Mouse (Mus musculus): ENCODE results near the gene Tmem151b. TPM values are rescaled to one million over a fixed set of nuclear protein-coding genes. Genes with fewer than 3 reads are reported as not detected.

Tmem151b gene
- polyA plus RNA-seq, 1 experiment from 2014 or later, result 33.9 TPM

DNA sequence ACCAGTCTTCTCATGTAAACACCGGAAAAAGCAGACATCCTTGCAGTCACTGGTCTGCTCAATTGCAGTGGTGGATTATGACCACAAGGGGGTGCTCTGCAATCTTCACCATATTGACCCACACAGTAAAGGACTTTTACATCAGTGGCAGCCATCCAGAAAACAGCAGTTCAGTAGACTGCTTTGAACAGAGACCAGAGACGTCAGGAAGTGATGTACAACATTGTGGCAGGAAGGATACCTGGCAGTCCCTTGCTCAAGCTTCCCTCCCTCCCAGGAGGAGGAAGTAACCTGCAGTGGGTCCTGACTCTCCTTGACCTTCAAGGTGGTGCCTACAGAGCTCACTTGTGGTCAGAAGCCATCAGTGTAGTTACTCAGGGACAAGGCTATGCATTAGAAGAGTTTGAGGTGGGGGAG is 32.1 kb upstream of the Tmem151b start:
- no peak overlapping the region for H3K4me2 ChIP-seq
- peaks cover 18% of the 10 kb centered on the region; the same call in 1 of the 2 replicates for H3K4me1 ChIP-seq
- no peaks in the 10 kb centered on the region for H3K36me3 ChIP-seq (replicated peaks)
- H3K4me3 ChIP-seq, result no peak overlapping the region
- H3K27ac ChIP-seq, result no peak overlapping the region
- no peaks in the 10 kb centered on the region for H3K9me3 ChIP-seq
- no peak for ATAC-seq (replicated peaks)
- 26% methylated on average over 2 of the region's 2 CpGs for WGBS
- no peaks in the 10 kb centered on the region for H3K27me3 ChIP-seq (replicated peaks)
- H3K9ac ChIP-seq, result no peak overlapping the region

DNA sequence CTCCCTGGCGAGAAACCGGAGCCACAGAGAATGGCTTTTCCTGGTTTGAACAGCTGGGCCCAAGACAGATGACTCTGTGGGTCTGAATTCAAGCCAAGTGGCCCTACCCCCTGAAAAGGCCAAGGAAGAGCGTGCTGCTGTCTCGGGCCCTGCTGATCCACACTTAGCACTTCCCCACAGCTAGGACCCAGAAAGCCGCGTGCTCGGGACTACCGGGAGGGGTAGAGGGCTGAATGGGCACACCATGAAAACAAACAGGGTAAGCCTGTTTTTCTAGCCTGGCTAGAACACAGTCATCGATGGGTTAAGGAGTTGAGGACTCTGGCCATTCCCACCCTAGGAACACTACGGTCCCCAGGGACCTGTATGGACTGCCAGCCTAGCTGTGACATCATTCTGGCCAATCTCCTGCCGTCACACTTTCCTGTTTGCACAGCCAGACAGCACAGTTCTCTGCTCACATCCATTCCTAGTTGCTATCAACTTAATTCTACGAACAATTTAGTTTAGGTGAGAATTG is 31.5 kb upstream of the Tmem151b start:
- Histone ChIP-seq H3K4me1 (peaks cover 18% of the 10 kb centered on the region; the same call in 1 of the 2 replicates), H3K4me3 (no peak overlapping the region), H3K36me3 (replicated peaks) (no peaks in the 10 kb centered on the region), H3K4me2 (no peak overlapping the region), H3K9me3 (no peaks in the 10 kb centered on the region), H3K9ac (no peak overlapping the region), H3K27me3 (replicated peaks) (no peaks in the 10 kb centered on the region), H3K27ac (0 out of 2 replicates have a peak overlapping the region, but pooled peaks have one; percentile 7)
- 44% methylated on average over 12 of the region's 12 CpGs for WGBS
- no peak for ATAC-seq (replicated peaks)

DNA sequence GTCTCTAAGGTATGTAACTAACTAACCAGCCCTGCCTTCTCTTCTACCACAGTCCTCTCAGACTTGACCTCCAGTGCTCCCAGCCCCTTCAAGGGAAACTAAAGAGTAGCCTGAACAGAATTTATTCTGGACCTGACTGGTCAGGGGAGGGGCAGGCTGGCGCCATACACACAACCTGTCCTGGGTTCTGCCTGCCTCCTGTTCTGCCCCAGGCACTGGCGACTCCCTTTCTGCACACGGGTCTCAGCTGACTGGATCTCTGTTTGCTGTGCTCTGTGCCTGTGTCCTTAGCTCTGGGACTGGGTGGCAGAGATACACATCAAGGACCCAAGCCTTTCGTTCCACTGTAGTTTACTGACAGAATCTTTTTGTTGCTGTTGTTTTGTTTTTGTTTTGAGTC is 30.1 kb upstream of the Tmem151b start:
- Histone ChIP-seq H3K4me1 (peaks cover 14% of the 10 kb centered on the region), H3K9ac (no peak overlapping the region), H3K36me3 (replicated peaks) (no peaks in the 10 kb centered on the region), H3K27me3 (replicated peaks) (no peaks in the 10 kb centered on the region), H3K9me3 (no peaks in the 10 kb centered on the region), H3K4me3 (no peak overlapping the region), H3K27ac (no peak overlapping the region), H3K4me2 (no peak overlapping the region)
- WGBS, result 92% methylated on average over 4 of the region's 4 CpGs
- no peak for ATAC-seq (replicated peaks)

DNA sequence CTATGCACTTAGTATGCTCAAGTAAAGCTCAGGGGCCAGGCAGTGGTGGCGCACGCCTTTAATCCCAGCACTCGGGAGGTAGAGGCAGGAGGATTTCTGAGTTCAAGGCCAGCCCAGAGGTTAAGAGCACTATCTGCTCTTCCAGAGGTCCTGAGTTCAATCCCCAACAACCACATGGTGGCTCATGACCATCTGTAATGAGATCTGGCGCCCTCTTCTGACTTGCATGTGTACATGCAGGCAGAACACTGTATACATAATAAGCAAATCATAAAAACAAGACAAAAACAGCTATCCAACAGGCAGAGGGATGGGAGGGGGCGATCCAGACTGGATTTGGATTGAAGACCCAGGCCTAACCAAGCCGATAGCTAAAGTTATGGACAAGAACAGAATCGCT is 29.4 kb upstream of the Tmem151b start:
- ATAC-seq (replicated peaks), result no peak
- H3K4me3 ChIP-seq, result no peak overlapping the region
- no peaks in the 10 kb centered on the region for H3K27me3 ChIP-seq (replicated peaks)
- H3K4me1 ChIP-seq, result peaks cover 12% of the 10 kb centered on the region
- H3K4me2 ChIP-seq, result no peak overlapping the region
- H3K9me3 ChIP-seq, result no peaks in the 10 kb centered on the region
- H3K36me3 ChIP-seq (replicated peaks), result no peaks in the 10 kb centered on the region
- H3K9ac ChIP-seq, result no peak overlapping the region
- 73% methylated on average over 7 of the region's 7 CpGs for WGBS
- no peak overlapping the region for H3K27ac ChIP-seq

DNA sequence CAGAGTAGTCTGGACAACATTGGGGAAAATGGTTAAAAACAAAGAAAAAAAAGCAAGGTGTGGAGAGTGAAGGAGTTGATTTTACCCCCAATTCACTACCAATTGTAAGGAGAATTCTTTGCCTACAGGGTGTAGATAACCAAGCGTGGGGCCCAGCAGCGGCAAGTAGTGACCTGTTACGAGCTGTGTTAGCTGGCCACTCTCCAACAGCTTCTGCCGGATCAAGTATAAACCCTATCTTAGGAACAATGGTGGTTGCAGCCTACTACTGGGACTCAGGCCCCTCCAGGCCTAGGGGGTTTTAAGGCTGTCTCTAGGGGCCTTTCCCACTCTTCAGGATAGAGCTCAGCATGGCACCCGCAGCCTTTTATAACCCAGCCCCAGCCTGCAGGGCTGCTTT is 28.8 kb upstream of the Tmem151b start:
- 50% methylated on average over 5 of the region's 5 CpGs for WGBS
- Histone ChIP-seq H3K4me2 (no peak overlapping the region), H3K27me3 (replicated peaks) (no peaks in the 10 kb centered on the region), H3K4me3 (no peak overlapping the region), H3K36me3 (replicated peaks) (no peaks in the 10 kb centered on the region), H3K9ac (no peak overlapping the region), H3K27ac (no peak overlapping the region), H3K9me3 (no peaks in the 10 kb centered on the region), H3K4me1 (peaks cover 12% of the 10 kb centered on the region)
- no peak for ATAC-seq (replicated peaks)

DNA sequence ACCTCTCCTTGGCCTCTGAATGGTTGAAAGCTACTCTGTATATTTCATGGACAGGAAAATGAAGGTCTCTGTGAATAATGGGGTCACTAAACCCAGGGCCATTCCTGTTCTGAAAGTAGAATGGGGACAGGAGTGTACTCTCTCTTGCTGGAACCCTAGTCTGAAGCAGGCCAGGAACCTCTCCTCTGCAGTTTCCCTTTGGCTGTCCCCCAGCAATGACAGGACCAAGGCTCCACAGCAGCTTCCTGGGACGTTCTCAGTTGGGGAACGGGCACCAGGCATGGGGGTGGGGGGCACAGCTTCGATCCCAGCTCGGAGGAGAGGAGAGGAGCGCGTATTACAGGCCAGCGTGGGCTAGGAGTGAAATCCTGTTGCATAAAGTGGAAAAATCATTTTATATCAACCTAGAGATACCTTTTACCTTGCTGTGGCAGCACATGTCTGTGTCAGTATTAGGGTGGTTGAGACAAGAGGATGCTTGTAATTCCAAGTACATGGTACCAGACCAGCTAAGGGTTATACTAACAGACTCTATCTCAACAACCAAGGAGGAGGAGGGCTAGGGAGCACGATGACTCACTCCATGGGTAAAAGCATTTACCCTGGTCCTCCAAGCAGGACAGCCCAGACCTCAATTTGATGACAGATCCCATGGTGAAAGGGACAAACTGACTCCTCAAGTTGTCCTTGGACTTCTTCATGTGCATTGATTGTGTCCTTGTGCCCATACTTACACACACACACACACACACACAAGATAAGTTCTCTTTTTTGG is 25.8 kb upstream of the Tmem151b start:
- WGBS, result 89% methylated on average over 8 of the region's 8 CpGs
- H3K4me2 ChIP-seq, result peak overlapping the region; percentile 76
- ATAC-seq (replicated peaks), result no peak
- H3K36me3 ChIP-seq (replicated peaks), result peaks cover 13% of the 10 kb centered on the region
- no peaks in the 10 kb centered on the region for H3K9me3 ChIP-seq
- H3K4me1 ChIP-seq, result peaks cover 26% of the 10 kb centered on the region
- H3K4me3 ChIP-seq, result peak overlapping the region; percentile 88; the same call in 1 of the 2 replicates
- H3K27ac ChIP-seq, result peak overlapping the region; percentile 97
- no peaks in the 10 kb centered on the region for H3K27me3 ChIP-seq (replicated peaks)
- H3K9ac ChIP-seq, result peak overlapping the region; percentile 96; the same call in 1 of the 2 replicates

DNA sequence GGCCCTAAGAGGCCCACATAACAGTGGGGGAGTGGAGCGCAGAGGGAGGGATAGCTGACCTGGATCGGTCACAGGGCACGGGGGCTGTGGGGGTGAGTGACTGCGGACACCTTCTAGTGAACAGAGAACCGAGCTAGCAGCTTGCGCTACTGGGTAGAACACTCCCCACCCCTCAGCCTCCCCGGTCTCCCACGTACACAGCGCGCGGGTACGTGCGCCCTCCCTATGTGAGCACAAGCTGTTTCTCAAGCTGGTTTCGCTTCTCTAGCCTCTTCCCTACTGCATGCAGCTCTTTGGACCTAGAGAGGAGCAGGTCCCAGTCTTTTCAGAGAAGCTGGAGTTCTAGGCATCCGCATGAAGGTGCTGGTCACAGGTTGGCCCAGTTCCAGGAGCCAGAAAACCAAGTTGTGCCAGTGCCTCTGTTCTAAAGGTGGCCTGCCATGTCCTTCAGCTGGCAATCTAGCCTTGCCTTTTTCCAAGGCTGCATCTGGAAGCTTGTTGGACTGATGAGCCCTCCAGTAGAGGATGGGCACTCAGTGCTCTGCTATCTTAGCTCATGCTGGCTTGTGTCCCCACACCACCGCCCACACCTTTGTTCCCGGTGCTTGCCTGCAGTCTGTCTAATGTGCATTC is 24.8 kb upstream of the Tmem151b start:
- 3% methylated on average over 17 of the region's 17 CpGs for WGBS
- peaks cover 23% of the 10 kb centered on the region for H3K36me3 ChIP-seq (replicated peaks)
- H3K4me2 ChIP-seq, result peak overlapping the region; percentile 76
- peak; percentile 64 for ATAC-seq (replicated peaks)
- peak overlapping the region; percentile 88 for H3K4me3 ChIP-seq
- H3K9me3 ChIP-seq, result no peaks in the 10 kb centered on the region
- no peaks in the 10 kb centered on the region for H3K27me3 ChIP-seq (replicated peaks)
- peak overlapping the region; percentile 96 for H3K9ac ChIP-seq
- H3K27ac ChIP-seq, result peak overlapping the region; percentile 97
- peaks cover 35% of the 10 kb centered on the region for H3K4me1 ChIP-seq

DNA sequence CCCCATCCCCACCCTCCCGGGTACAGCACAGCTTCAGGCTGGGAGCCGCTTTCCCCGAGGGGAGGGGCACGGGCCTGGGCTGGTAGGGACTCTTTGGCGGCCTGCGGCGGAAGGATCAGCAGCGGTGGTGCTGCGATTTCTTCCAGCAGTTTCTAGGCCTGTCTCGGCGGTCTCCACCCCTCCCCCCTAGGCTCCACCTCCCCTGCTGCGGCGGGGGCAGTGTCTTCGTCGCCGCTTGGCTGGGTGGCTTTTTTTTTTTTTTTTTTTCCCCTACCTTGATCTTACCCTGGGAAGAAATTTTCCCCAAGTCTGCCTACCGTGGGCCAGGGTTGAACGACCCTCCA is 24.3 kb upstream of the Tmem151b start:
- WGBS, result under 1% methylated on average over 18 of the region's 18 CpGs

DNA sequence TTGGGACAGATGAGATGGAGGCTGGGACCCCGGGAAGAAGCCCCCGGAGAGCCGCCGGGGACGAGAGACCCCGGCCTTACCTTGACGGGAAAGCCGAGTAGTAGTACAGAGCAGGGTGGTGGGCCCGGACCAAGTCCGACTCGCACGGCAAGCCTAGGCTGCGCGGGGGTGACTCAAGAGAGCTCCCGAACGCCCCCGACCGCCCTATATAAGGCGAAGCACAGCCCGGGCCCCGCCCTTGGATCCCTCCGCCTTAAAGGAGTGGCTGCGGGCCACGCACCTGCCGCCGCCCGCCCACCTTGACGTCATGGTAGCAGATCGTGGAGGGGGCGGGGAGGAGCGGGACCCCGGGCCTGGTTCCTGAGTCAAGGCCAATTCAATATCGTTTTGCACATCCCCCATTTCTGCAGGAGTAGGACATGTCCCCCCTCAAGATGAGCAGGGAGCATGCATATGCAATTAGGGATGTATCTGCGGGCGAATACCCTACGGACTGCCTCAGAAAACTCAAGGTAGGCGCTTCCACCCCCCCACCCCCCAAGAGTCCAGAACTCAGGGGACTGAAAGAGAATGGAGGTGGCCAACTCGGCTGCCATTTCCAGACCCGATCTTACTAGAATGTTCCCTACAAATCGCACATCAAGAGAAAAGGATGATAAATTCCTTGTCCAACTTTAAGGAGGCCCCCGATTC is 23.8 kb upstream of the Tmem151b start, which contains the start of gene Hsp90ab1:
TSS of gene Hsp90ab1 (minus strand) at position 185 of the 693 bp plus-strand sequence.
- no peaks in the 10 kb centered on the region for H3K9me3 ChIP-seq
- WGBS, result under 1% methylated on average over 41 of the region's 41 CpGs
- H3K36me3 ChIP-seq (replicated peaks), result peaks cover 33% of the 10 kb centered on the region
- peak within 1 kb of the TSS; percentile 88 for H3K4me3 ChIP-seq
- H3K4me1 ChIP-seq, result peaks cover 39% of the 10 kb centered on the region
- peak within 1 kb of the TSS; percentile 96 for H3K9ac ChIP-seq
- H3K27ac ChIP-seq, result peak within 1 kb of the TSS; percentile 97
- ATAC-seq (replicated peaks), result peak; percentile 87
- H3K4me2 ChIP-seq, result peak within 1 kb of the TSS; percentile 76
- no peaks in the 10 kb centered on the region for H3K27me3 ChIP-seq (replicated peaks)

More for the DNA sequence above, 24.3 kb upstream of the Tmem151b start:
- H3K36me3 ChIP-seq (replicated peaks), result peaks cover 28% of the 10 kb centered on the region
- H3K4me3 ChIP-seq, result peak overlapping the region; percentile 88
- peak overlapping the region; percentile 96 for H3K9ac ChIP-seq
- peak overlapping the region; percentile 76 for H3K4me2 ChIP-seq
- H3K9me3 ChIP-seq, result no peaks in the 10 kb centered on the region
- peak overlapping the region; percentile 97 for H3K27ac ChIP-seq
- peaks cover 39% of the 10 kb centered on the region for H3K4me1 ChIP-seq
- no peaks in the 10 kb centered on the region for H3K27me3 ChIP-seq (replicated peaks)
- ATAC-seq (replicated peaks), result peak; percentile 78

DNA sequence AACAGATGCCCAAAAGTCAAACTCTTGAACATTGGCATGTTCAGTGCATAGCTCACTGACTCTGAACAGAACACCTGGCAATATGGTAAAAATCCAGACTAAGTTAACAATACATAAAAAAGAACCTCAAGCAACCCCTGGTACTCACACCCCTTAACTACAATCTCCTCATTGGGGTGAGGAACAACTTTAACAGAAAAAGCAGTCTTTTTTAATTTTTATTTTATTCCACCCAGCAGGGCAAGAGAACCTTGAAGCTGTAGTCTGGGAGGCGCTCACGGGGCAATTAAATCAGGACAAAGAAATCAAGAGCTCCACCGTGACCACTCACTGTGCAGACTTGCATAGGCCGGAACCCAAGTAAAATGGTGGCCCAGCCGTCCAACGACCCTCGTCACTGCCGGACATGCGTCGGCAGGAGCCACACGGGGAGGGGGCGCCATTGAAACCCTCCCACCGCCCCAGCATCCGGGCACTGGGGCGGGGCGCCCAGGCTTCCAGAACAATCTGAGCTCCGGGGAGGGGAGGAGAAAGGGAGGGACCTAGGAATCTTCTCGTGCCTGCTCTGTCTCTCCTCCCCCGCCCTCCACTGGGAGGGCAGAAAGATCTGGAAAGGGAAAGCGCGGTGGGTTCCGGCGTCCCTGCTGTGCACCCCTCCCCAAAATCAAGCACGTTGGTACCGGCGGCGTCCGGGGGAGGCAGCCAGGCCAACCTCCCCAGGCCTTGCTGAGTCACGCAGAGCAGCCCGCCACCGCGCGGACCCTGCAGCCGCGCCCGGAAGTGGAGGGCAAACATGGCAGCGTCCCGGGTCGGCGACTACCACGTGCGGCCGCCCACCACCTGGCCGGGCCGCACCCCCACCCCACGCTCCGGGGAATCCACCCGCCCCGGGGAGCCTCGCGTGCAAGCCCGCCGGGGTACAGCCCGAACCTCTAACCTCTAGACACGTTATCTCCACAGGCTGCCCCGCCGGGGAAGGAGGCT is 22.9 kb upstream of the Tmem151b start:
- peak; percentile 60 for ATAC-seq (replicated peaks)
- Histone ChIP-seq H3K9ac (peak overlapping the region; percentile 96), H3K36me3 (replicated peaks) (peaks cover 41% of the 10 kb centered on the region), H3K4me3 (peak overlapping the region; percentile 88), H3K27ac (peak overlapping the region; percentile 97), H3K4me1 (peaks cover 39% of the 10 kb centered on the region), H3K4me2 (peak overlapping the region; percentile 76), H3K27me3 (replicated peaks) (no peaks in the 10 kb centered on the region), H3K9me3 (no peaks in the 10 kb centered on the region)
- under 1% methylated on average over 54 of the region's 57 CpGs for WGBS

DNA sequence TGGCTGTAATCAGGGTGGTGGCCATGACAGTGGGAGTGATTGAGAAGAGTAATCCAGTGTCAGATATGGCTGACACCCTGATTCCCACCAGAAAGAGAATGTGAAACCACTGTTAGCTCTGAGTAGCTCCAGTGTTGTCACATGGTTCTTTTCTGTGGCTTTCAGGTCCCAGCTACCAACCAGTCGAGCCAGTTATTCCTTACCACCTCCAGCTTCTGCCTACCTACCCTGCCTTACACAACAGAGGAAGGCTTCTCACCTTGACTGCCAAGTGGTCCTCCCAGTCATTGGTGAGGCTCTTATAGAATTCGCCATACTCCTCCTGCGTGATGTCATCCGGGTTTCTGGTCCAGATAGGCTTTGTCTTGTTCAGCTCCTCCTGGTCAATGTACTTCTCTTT is 20.5 kb upstream of the Tmem151b start:
- H3K9ac ChIP-seq, result no peak overlapping the region
- no peak for ATAC-seq (replicated peaks)
- no peak overlapping the region for H3K4me3 ChIP-seq
- no peak overlapping the region for H3K4me2 ChIP-seq
- no peaks in the 10 kb centered on the region for H3K27me3 ChIP-seq (replicated peaks)
- H3K9me3 ChIP-seq, result no peaks in the 10 kb centered on the region
- peaks cover 53% of the 10 kb centered on the region for H3K4me1 ChIP-seq
- H3K27ac ChIP-seq, result no peak overlapping the region
- peaks cover 55% of the 10 kb centered on the region for H3K36me3 ChIP-seq (replicated peaks)
- 84% methylated on average over 4 of the region's 4 CpGs for WGBS

Data from midbrain, embryonic 15.5 days (tissue).